In the genomic region with DNA sequence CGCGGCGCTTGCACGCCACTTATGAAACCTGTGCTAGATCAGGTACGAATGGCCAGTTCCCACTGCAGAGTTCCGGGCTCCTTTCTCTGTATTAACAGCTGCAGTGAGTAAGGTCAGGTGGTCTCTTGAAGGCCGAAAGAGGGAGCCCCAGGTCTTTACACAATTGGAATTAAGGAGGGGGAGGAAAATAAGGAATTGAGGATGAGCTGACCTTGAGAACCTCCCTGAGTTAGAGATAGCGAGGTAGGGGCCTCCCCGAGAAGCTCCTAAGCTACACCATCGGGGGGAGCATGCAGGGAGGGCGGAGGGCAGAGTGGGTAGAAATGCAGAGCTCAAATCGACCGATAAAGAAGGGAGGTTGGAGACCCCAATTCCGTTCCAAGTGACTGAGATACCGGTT, we compare ENCODE assay signal across 8 mouse cellular contexts. TPM values are rescaled to one million over a fixed set of nuclear protein-coding genes. Genes with fewer than 3 reads are reported as not detected.
A peak's percentile ranks its signal among the peaks of the same experiment; 100 is the strongest.
DNase-seq lines count a peak whose midpoint lies in the region; ATAC-seq and TF ChIP-seq lines count a peak whose summit lies in the region.

No protein-coding gene starts in this region.

- ATAC-seq in heart, embryonic 13.5 days (ENCODE audit: extremely low read depth, insufficient number of reproducible peaks, low FRiP score, low TSS enrichment), result no peak
- ATAC-seq in erythroblast, adult 5-6 weeks (replicated peaks; ENCODE audit: low FRiP score, poor library complexity, severe bottlenecking), result peak; percentile 34
- no peak for ATAC-seq in limb, embryonic 14.5 days (ENCODE audit: low FRiP score, low read depth)
- ATAC-seq in monocyte, adult 5-6 weeks (replicated peaks; ENCODE audit: insufficient number of reproducible peaks, low FRiP score, low TSS enrichment, poor library complexity, severe bottlenecking), result no peak

- peaks cover 23% of the 10 kb centered on the region for H3K27me3 ChIP-seq in heart, embryonic 13.5 days (replicated peaks)
- H3K27me3 ChIP-seq in limb, embryonic 14.5 days (ENCODE audit: control insufficient read depth, insufficient read depth, low read length), result no peaks in the 10 kb centered on the region; the same call in 1 of the 2 replicates

- H3K36me3 ChIP-seq in heart, embryonic 13.5 days, result no peaks in the 10 kb centered on the region
- no peaks in the 10 kb centered on the region for H3K36me3 ChIP-seq in limb, embryonic 14.5 days (ENCODE audit: control insufficient read depth, insufficient read depth, low read length)

- DNase-seq in heart, postnatal 4 days, result no peak
- DNase-seq in ES-CJ7 (ENCODE audit: low read depth, low spot score), result peak; percentile 57
- peak; percentile 7 for DNase-seq in limb, embryonic 14.5 days (ENCODE audit: low spot score)
- peak; percentile 57 for DNase-seq in retina, embryonic 14.5 days (ENCODE audit: low spot score)
- DNase-seq in urinary bladder, postnatal 4 days (ENCODE audit: low spot score in 2 of 2), result no peak

- H3K4me3 ChIP-seq in heart, embryonic 13.5 days, result peak overlapping the region; percentile 77
- H3K4me3 ChIP-seq in limb, embryonic 14.5 days (replicated peaks; ENCODE audit: low read length), result peak overlapping the region; percentile 59

- 1% methylated on average over 15 of the region's 15 CpGs for WGBS in heart, embryonic 13.5 days
- WGBS in limb, embryonic 14.5 days, result 2% methylated on average over 15 of the region's 15 CpGs

- peak overlapping the region; percentile 83 for H3K27ac ChIP-seq in heart, embryonic 13.5 days (replicated peaks)
- no peak overlapping the region for H3K27ac ChIP-seq in limb, embryonic 14.5 days (replicated peaks; ENCODE audit: low read depth, low read length)

- TF ChIP-seq POLR2A in limb, embryonic 14.5 days (IDR thresholded peaks at IDR 0.05; ENCODE audit: borderline replicate concordance, extremely low read depth, insufficient read depth, insufficient read length), result no peak

- peak overlapping the region; percentile 88 for H3K9ac ChIP-seq in heart, embryonic 13.5 days
- peak overlapping the region; percentile 81 for H3K9ac ChIP-seq in limb, embryonic 14.5 days (ENCODE audit: low read depth, low read length, severe bottlenecking)

- no peaks in the 10 kb centered on the region for H3K9me3 ChIP-seq in heart, embryonic 13.5 days
- no peaks in the 10 kb centered on the region for H3K9me3 ChIP-seq in limb, embryonic 14.5 days (ENCODE audit: control insufficient read depth, low read length)

- peaks cover 28% of the 10 kb centered on the region for H3K4me1 ChIP-seq in heart, embryonic 13.5 days
- H3K4me1 ChIP-seq in limb, embryonic 14.5 days (ENCODE audit: control insufficient read depth, insufficient read depth, low read length), result peaks cover 9% of the 10 kb centered on the region

- H3K4me2 ChIP-seq in heart, embryonic 13.5 days, result peak overlapping the region; percentile 88
- H3K4me2 ChIP-seq in limb, embryonic 14.5 days (replicated peaks; ENCODE audit: low read depth, low read length, severe bottlenecking), result peak overlapping the region; percentile 60

RNA-seq across cellular contexts. Expression of a gene that starts 0.4 kb away (rescaled TPM):
- 120 and 145 TPM in 2 replicates for polyA plus RNA-seq in heart, embryonic 13.5 days (2015; fragmentation: Nextera tagmentation; extraction: Ambion mirVana)
- total RNA-seq in heart, postnatal 4 days (2021), result 100 to 1,000 TPM; 142 to 157 TPM
- 84.0 and 95.1 TPM in 2 replicates for total RNA-seq in erythroblast, adult 5-6 weeks (2015; ENCODE audit: low replicate concordance)
- total RNA-seq in erythroblast, adult 5-6 weeks (2017; ENCODE audit: low replicate concordance), result 132 and 152 TPM in 2 replicates
- polyA plus RNA-seq in limb, embryonic 14.5 days (2012; rRNA removed), result 45.7 and 52.0 TPM in 2 replicates
- polyA plus RNA-seq in limb, embryonic 14.5 days (2014; fragmentation: Nextera tagmentation; extraction: Ambion mirVana), result 58.3 and 59.6 TPM in 2 replicates
- total RNA-seq in monocyte, adult 5-6 weeks (2017), result 0.43 to 3.1 TPM (median 3.0 TPM) in 3 replicates

RNA-seq across cellular contexts. Expression of a gene that starts 43.5 kb away (rescaled TPM):
- 28.0 and 28.4 TPM in 2 replicates for polyA plus RNA-seq in heart, embryonic 13.5 days (2015; fragmentation: Nextera tagmentation; extraction: Ambion mirVana)
- total RNA-seq in heart, postnatal 4 days (2021), result 10 to 100 TPM; 32.4 to 37.0 TPM
- total RNA-seq in erythroblast, adult 5-6 weeks (2015; ENCODE audit: low replicate concordance), result 4.6 and 9.2 TPM in 2 replicates
- total RNA-seq in erythroblast, adult 5-6 weeks (2017; ENCODE audit: low replicate concordance), result 11.1 and 11.6 TPM in 2 replicates
- 28.3 and 32.7 TPM in 2 replicates for polyA plus RNA-seq in limb, embryonic 14.5 days (2012; rRNA removed)
- 46.7 and 57.4 TPM in 2 replicates for polyA plus RNA-seq in limb, embryonic 14.5 days (2014; fragmentation: Nextera tagmentation; extraction: Ambion mirVana)
- total RNA-seq in monocyte, adult 5-6 weeks (2017), result 34.4 to 38.5 TPM (median 34.8 TPM) in 3 replicates

Comparison
In these comparisons a context has a peak if more than half of its experiments do, and no peak if none do; other contexts are left out.
1. DNase-seq: peak in ES-CJ7 (single experiment), limb, embryonic 14.5 days (single experiment) and retina, embryonic 14.5 days (single experiment); none in heart, postnatal 4 days (single experiment) and urinary bladder, postnatal 4 days (0 of 2).
2. RNA of a gene that starts 0.4 kb away (total RNA-seq): 142 to 157 TPM in heart, postnatal 4 days and 84.0 to 152 TPM in erythroblast, adult 5-6 weeks; 0.43 to 3.1 TPM in monocyte, adult 5-6 weeks; every median in the first group is over 10 times any median in the second.